Mouse (Mus musculus) ES-E14 (cell line): ENCODE data around the gene Mta2. TPM values are rescaled to one million over a fixed set of nuclear protein-coding genes. Genes with fewer than 3 reads are reported as not detected.

ENCODE experiments used
- DNase-seq: peaks from one replicate; pipeline ENCODE4 v3.0.0-alpha.2; 2013; ENCODE audit warnings: low read depth, low spot score
- H3K27ac ChIP-seq: 2 replicates; pipeline ENCODE4 v1.5.1; 2012; ENCODE audit warnings: low read depth, mild to moderate bottlenecking, low read length, moderate library complexity, mixed read lengths; ENCODE audit not compliant: poor library complexity, insufficient read depth, severe bottlenecking
- H3K36me3 ChIP-seq: 2 replicates; pipeline ENCODE4 v1.6.1; 2012; ENCODE audit warnings: mild to moderate bottlenecking, low read length, moderate library complexity, mixed read lengths; ENCODE audit not compliant: control insufficient read depth, poor library complexity, insufficient read depth, severe bottlenecking
- H3K4me1 ChIP-seq, 2 experiments: fragments of 150-350 bp in 1 of 2; sonication (generic) in 1 of 2; 2 replicates each; pipeline ENCODE4 v1.6.1; 2012; ENCODE audit warnings: low read length in 2 of 2, mild to moderate bottlenecking in 1 of 2, mixed read lengths in 1 of 2; ENCODE audit not compliant: control insufficient read depth in 2 of 2, insufficient read depth in 2 of 2, poor library complexity in 1 of 2
- H3K4me3 ChIP-seq, 2 experiments: fragments of 150-350 bp in 1 of 2; sonication (generic) in 1 of 2; 2 replicates each; pipeline ENCODE4 v1.5.1; 2012; ENCODE audit warnings: low read length in 2 of 2, low read depth in 1 of 2, mild to moderate bottlenecking in 1 of 2, mixed read lengths in 1 of 2; ENCODE audit not compliant: insufficient read depth in 1 of 2, poor library complexity in 1 of 2, severe bottlenecking in 1 of 2
- H3K9ac ChIP-seq: 2 replicates; pipeline ENCODE4 v1.6.1; 2012; ENCODE audit warnings: low read depth, mild to moderate bottlenecking, low read length, mixed read lengths; ENCODE audit not compliant: poor library complexity, insufficient read depth, severe bottlenecking
- H3K9me3 ChIP-seq: fragments of 150-350 bp; sonication (generic); 2 replicates; pipeline ENCODE4 v1.6.1; 2012; ENCODE audit warnings: low read depth, mild to moderate bottlenecking, low read length; ENCODE audit not compliant: control insufficient read depth, insufficient read depth
- CHD2 ChIP-seq: IDR thresholded peaks from 2 replicates; pipeline ENCODE4 v1.6.1; 2014; ENCODE audit warnings: mild to moderate bottlenecking, low read depth, low read length, inconsistent platforms
- HCFC1 ChIP-seq: IDR thresholded peaks from 2 replicates; pipeline ENCODE4 v1.6.1; 2012; ENCODE audit warnings: low read length, inconsistent platforms, borderline replicate concordance; ENCODE audit not compliant: insufficient read depth
- MAFK ChIP-seq: IDR thresholded peaks from 2 replicates; pipeline ENCODE4 v1.6.1; 2014; ENCODE audit warnings: mild to moderate bottlenecking, low read depth, low read length, inconsistent platforms; ENCODE audit not compliant: insufficient read depth
- ZC3H11A ChIP-seq: IDR thresholded peaks from 2 replicates; pipeline ENCODE4 v1.6.1; 2012; ENCODE audit warnings: low read depth, mild to moderate bottlenecking, inconsistent platforms, low read length, borderline replicate concordance
- ZNF384 ChIP-seq: IDR thresholded peaks from 2 replicates; pipeline ENCODE4 v1.6.1; 2012; ENCODE audit warnings: low read depth, low read length, inconsistent platforms
- in situ Hi-C, 2 experiments: fragments of 600-800 bp; cut with MboI; formaldehyde crosslinking; loops; one replicate each; pipeline ENCODE4 v1.15.1; 2025; ENCODE audit warnings: low sequenced_read_pairs in 2 of 2, inconsistent platforms in 1 of 2; ENCODE audit not compliant: unreplicated experiment in 2 of 2
- total RNA-seq: library from RNA; depleted of rRNA; stranded (reverse); fragments of 300-350 nt; gene quantifications from 2 replicates; pipeline ENCODE4 v1.2.3, GENCODE M21; 2012

Mta2 gene
- total RNA-seq, 1 experiment: 92.9 TPM

DNA sequence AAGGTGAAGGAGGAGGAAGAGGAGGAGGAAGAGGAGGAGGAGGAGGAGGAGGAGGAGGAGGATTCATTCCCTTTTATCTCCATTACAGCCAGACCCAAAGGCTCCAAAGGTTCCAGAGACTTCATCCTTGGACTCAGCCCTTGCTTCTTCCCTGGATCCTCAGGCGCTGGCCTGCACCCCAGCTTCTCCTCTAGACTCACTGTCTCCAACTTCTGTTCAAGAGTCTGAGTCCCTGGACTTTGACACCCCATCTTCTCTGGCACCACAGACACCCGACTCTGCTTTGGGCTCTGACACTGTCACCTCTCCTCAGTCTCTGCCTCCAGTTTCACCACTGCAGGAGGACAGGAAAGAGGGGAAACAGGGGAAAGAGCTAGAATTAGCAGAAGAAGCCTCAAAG, 20.6 kb downstream of the Mta2 start:
- Histone ChIP-seq H3K4me3 (no peak overlapping the region), H3K9ac (no peak overlapping the region)

DNA sequence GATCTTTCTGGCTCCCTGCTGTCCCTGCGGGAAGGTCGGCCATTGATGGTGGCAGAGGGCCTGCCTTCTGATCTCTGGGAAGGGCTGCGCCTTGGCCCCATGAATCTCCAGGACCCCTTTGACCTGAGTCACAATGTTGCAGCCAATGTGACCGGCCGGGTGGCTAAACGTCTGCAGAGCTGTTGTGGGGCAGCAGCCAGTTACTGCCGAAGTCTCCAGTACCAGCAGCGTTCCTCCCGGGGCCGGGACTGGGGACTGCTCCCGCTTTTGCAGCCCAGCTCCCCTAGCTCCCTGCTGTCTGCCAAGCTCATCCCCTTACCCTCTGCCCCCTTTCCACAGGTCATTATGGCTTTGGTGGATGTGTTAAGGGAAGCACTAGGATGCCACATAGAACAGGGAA, 23.4 kb downstream of the Mta2 start:
- DNase-seq: no peak
- no peak overlapping the region for H3K4me3 ChIP-seq
- peaks cover 0 to 6% of the 10 kb centered on the region in 2 experiments; a peak in 1 of 4 replicates for H3K4me1 ChIP-seq
- no peaks in the 10 kb centered on the region for H3K9me3 ChIP-seq
- peaks cover 58% of the 10 kb centered on the region for H3K36me3 ChIP-seq
- H3K27ac ChIP-seq: no peak overlapping the region
- in situ Hi-C loops: no loop called here
- no peak overlapping the region for H3K9ac ChIP-seq
- TF ChIP-seq HCFC1 (no peak), ZNF384 (no peak), CHD2 (no peak), MAFK (no peak), ZC3H11A (no peak)

More for the DNA sequence above, 20.6 kb downstream of the Mta2 start:
- in situ Hi-C loops: no loop called here
- Histone ChIP-seq H3K27ac (no peak overlapping the region), H3K4me1 (peaks cover 0 to 6% of the 10 kb centered on the region in 2 experiments; a peak in 1 of 4 replicates), H3K36me3 (peaks cover 46% of the 10 kb centered on the region), H3K9me3 (no peaks in the 10 kb centered on the region)
- no peak for DNase-seq
- TF ChIP-seq MAFK (no peak), HCFC1 (no peak), CHD2 (no peak), ZNF384 (no peak)

DNA sequence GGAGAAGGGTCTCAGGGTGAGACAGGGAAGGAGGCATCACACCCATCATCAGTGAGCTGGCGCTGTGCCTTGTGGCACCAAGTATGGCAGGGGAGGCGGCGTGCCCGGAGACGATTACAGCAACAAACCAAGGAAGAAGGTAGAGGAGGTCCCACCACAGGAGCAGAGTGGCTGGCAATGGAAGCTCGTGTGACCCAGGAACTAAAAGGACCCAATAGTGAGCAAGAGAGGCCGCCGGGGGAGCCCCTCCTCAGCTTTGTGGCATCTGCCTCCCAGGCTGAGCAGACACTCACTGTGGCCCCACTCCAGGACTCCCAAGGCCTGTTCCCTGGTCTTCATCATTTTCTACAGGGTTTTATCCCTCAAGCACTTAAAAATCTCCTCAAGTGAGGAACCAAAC, 24.1 kb downstream of the Mta2 start:
- no peak for TF ChIP-seq ZNF384
- TF ChIP-seq MAFK: no peak
- Histone ChIP-seq H3K9me3 (no peaks in the 10 kb centered on the region), H3K36me3 (peaks cover 65% of the 10 kb centered on the region), H3K4me1 (peaks cover 0 to 8% of the 10 kb centered on the region in 2 experiments; a peak in 1 of 4 replicates), H3K9ac (peak overlapping the region; percentile 23), H3K27ac (peak overlapping the region; percentile 2), H3K4me3 (peak overlapping the region; percentile 74 to 85; a peak in 3 of 4 replicates)
- DNase-seq: no peak
- in situ Hi-C loops: no loop called here

DNA sequence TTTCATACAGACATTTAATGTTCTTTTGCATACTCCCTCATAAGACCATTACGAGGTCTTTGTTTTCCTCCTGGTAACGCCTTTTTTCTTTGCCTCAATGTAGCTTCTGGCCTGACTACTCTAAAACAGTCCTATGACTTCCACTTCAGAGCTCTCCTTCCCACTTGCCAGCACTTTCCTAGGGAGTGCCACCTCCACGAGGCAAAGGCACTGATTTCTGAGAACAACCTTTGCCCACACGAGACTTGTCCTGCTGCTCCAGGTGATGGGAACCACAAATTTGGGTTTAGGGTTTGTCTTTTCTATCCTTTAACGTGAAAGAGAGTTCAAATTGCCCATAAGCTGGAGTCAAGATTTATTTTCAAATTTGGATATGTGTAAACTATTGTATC, 24.5 kb downstream of the Mta2 start:
- Histone ChIP-seq H3K4me1 (peaks cover 0 to 9% of the 10 kb centered on the region in 2 experiments; a peak in 1 of 4 replicates), H3K9me3 (no peaks in the 10 kb centered on the region), H3K36me3 (peaks cover 70% of the 10 kb centered on the region), H3K27ac (peak overlapping the region; percentile 97), H3K4me3 (peak overlapping the region; percentile 74 to 85), H3K9ac (peak overlapping the region; percentile 90)
- TF ChIP-seq ZNF384: no peak
- TF ChIP-seq CHD2: no peak
- TF ChIP-seq MAFK: no peak
- no peak for TF ChIP-seq HCFC1
- TF ChIP-seq ZC3H11A: no peak
- DNase-seq: no peak
- in situ Hi-C loops: no loop called here

DNA sequence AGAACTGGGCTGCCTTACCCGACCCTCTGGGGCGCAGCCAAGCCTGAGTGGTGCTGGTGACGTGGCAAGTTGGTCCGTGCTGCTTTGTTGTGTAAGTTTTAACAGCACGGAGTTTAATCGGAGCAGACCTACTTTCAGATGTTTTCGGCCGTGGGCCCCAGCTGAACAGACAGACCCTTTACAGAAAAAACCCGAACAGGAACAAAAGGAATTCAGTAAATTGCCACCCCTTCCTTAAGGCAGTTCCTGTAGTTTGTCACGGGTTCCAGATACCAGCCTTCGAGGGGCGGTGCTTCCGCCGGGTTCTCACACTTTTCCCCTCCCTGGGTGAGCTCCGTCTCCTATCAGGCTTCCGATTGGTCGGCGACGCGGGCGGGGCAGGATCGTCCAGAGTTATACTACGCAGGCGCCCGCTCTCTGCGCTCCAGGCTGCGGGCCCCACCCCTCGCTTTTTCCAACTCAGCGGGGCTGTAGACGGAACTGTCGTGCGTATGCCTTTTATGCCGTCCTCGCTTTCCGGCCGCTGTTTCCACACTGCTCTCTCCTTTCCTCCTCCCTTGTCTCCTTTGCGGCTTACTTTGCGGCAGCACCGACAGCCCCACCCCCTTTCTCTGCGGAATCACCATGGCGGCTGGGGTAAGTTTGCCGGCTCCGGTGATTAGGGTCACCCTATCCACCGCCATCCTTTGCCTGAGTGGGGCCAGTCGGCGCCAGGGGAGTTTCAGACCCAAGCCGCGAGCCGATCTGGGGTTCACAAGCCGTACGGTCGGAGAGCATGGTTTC, 25.1 kb downstream of the Mta2 start, which contains the start of gene Eef1g:
Gene Eef1g (plus strand): TSS at position 452 of the 783 bp plus-strand sequence.
- peak within 1 kb of the TSS; percentile 82 to 85 for H3K4me3 ChIP-seq
- in situ Hi-C loops: no loop called here
- H3K9ac ChIP-seq: peak within 1 kb of the TSS; percentile 90
- peak; percentile 98 for DNase-seq
- no peak for TF ChIP-seq HCFC1
- no peak for TF ChIP-seq ZNF384
- TF ChIP-seq MAFK: no peak
- TF ChIP-seq CHD2: no peak
- TF ChIP-seq ZC3H11A: no peak
- H3K4me1 ChIP-seq: peaks cover 0 to 10% of the 10 kb centered on the region in 2 experiments; a peak in 1 of 4 replicates
- H3K36me3 ChIP-seq: peaks cover 72% of the 10 kb centered on the region
- no peaks in the 10 kb centered on the region for H3K9me3 ChIP-seq
- H3K27ac ChIP-seq: peak within 1 kb of the TSS; percentile 97
